Mouse (Mus musculus): Measurements from ENCODE around the gene Gm3604. TPM values are rescaled to one million over a fixed set of nuclear protein-coding genes. Genes with fewer than 3 reads are reported as not detected.
"Not testable (repeated sequence)": the region's sequence is repeated elsewhere in the genome, so short reads cannot be mapped to it uniquely, and the experiment has no call there.

Gene Gm3604
- polyA plus RNA-seq (2015; fragmentation: Nextera tagmentation; extraction: Ambion mirVana) = 4.1 and 4.6 TPM in 2 replicates

- not testable (repeated sequence) for H3K27me3 ChIP-seq; H3K36me3 ChIP-seq; H3K4me1 ChIP-seq (replicated peaks); H3K9me3 ChIP-seq (replicated peaks)
- peak within 1 kb of the TSS; percentile 63 for H3K4me2 ChIP-seq
- H3K4me3 ChIP-seq (replicated peaks) = peak within 1 kb of the TSS; percentile 67
- WGBS (ENCODE audit: insufficient replicate concordance) = 9% methylated on average over 13 of the region's 13 CpGs
- DNase-seq (peak; percentile 61), ATAC-seq (ENCODE audit: low read depth) (peak; percentile 68)
- peak within 1 kb of the TSS; percentile 77 for H3K9ac ChIP-seq
- peak within 1 kb of the TSS; percentile 55 for H3K27ac ChIP-seq
Measured at GRCm38 (mm10) chr13:62382952-62383351, at the start of gene Gm3604. Gm3604 (minus strand) TSS chr13:62383177.

- 52% methylated on average over 3 of the region's 3 CpGs for WGBS (ENCODE audit: insufficient replicate concordance)
- H3K9ac ChIP-seq; H3K27ac ChIP-seq; ATAC-seq (ENCODE audit: low read depth); H3K4me3 ChIP-seq (replicated peaks); H3K9me3 ChIP-seq (replicated peaks); DNase-seq; H3K4me2 ChIP-seq; H3K27me3 ChIP-seq; H3K4me1 ChIP-seq (replicated peaks); H3K36me3 ChIP-seq: not testable (repeated sequence)
Measured at GRCm38 (mm10) chr13:62399206-62399605, 16.2 kb upstream of the Gm3604 start.

- 64% methylated on average over 8 of the region's 8 CpGs for WGBS (ENCODE audit: insufficient replicate concordance)
- ATAC-seq (ENCODE audit: low read depth); H3K9ac ChIP-seq; DNase-seq; H3K4me1 ChIP-seq (replicated peaks); H3K27ac ChIP-seq; H3K4me3 ChIP-seq (replicated peaks); H3K4me2 ChIP-seq; H3K9me3 ChIP-seq (replicated peaks); H3K36me3 ChIP-seq; H3K27me3 ChIP-seq: not testable (repeated sequence)
Measured at GRCm38 (mm10) chr13:62390076-62390620, 7.2 kb upstream of the Gm3604 start.

GRCm38 (mm10) chr13:62331786-62332185 lies 51.2 kb downstream of the Gm3604 start:
- Histone ChIP-seq H3K36me3 (no peaks in the 10 kb centered on the region), H3K9ac (no peak overlapping the region), H3K9me3 (replicated peaks) (no peaks in the 10 kb centered on the region), H3K4me3 (replicated peaks) (no peak overlapping the region), H3K4me2 (no peak overlapping the region), H3K27me3 (no peaks in the 10 kb centered on the region), H3K27ac (no peak overlapping the region), H3K4me1 (replicated peaks) (no peaks in the 10 kb centered on the region)
- ATAC-seq (ENCODE audit: low read depth) (no peak), DNase-seq (no peak)

- 43% methylated on average over 2 of the region's 2 CpGs for whole genome bisulfite sequencing (ENCODE audit: insufficient replicate concordance)
- no peak for DNase-seq
- no peak for ATAC-seq (ENCODE audit: low read depth)
- Histone ChIP-seq H3K4me2 (no peak overlapping the region), H3K9me3 (replicated peaks) (no peaks in the 10 kb centered on the region), H3K36me3 (no peaks in the 10 kb centered on the region), H3K4me1 (replicated peaks) (no peaks in the 10 kb centered on the region), H3K4me3 (replicated peaks) (no peak overlapping the region), H3K9ac (no peak overlapping the region), H3K27ac (no peak overlapping the region), H3K27me3 (no peaks in the 10 kb centered on the region)
Measured at GRCm38 (mm10) chr13:62331381-62331780, 51.6 kb downstream of the Gm3604 start.

Small RNA genes lying within 50 kb of the gene (microRNA-seq; reads per million reads assigned to microRNA genes)
- not detected for gene Gm25933

Other genes with a start within 250 kb of the Gm3604 start
- gene Gm49359, start 83.7 kb upstream of the Gm3604 start, polyA plus RNA-seq (2015; fragmentation: Nextera tagmentation; extraction: Ambion mirVana) = 2.8 and 3.1 TPM in 2 replicates
- gene Zfp935, start 175.3 kb upstream of the Gm3604 start, polyA plus RNA-seq (2015; fragmentation: Nextera tagmentation; extraction: Ambion mirVana) = not detected in 2 replicates
- gene Zfp934, start 188.0 kb upstream of the Gm3604 start, polyA plus RNA-seq (2015; fragmentation: Nextera tagmentation; extraction: Ambion mirVana) = 6.1 and 7.0 TPM in 2 replicates
- 3.0 and 3.1 TPM in 2 replicates for gene 6720489N17Rik, start 241.0 kb upstream of the Gm3604 start, polyA plus RNA-seq (2015; fragmentation: Nextera tagmentation; extraction: Ambion mirVana)